Mouse (Mus musculus) retina, postnatal 7 days (tissue): Measurements from ENCODE around the gene Fpgs.

Experiments
- DNase-seq: peaks from one replicate; pipeline ENCODE4 v3.0.0-alpha.2; 2012; ENCODE audit warnings: low read depth, low spot score

The Fpgs gene

DNA sequence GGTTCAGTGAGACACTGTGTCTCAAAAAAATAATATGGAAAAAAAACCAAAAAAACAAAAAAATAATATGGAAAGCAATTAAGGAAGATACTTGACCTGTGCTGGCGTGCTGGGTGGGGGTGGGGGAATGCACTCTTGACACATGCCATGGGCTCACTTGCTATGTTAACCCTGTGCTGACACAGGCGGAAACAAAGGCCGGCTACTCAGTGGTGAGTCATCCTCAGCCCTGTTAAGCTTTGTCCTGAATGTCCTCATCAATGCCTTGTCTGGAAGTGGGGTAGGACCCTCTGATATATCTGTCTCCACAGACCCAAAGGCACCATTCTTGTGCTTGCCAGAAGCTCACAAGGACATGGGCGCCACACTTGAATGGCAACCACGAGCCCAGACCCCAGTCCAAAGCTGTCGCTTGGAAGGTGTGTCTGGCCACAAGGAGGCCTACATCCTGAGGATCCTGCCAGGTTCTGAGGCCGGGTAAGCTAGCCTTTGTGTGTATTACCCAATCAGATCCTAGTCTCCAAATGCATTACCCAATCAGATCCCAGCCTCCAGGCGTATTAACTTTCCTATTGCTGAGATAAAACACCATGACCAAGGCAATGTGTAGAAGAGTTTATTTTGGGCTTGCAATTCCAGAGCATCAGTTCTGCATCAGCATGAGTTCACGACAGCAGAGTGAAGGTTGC is 31.9 kb downstream of the Fpgs start:
- DNase-seq = no peak

GRCm38 (mm10) chr2:32671147-32671546 is 32.8 kb downstream of the Fpgs start:
- no peak for DNase-seq

DNA sequence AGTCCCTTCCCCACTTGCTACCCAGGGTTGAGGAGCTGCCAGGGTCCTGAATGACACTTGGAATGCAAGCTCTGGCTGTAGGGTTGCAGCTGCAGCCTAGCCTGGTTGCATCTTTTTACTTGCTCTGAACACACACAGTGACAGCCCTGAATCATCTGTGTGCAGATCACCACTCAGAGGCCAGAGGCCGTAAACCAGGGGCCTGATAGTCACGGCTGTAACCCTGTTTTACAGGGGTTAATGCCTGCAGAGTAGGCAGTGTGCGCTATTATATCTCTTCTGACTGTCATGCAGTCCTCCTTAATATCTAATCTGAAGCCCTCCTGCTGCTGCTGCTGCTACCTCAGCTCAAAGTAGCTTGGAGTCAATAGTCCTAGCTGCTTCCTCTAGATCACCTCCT is 34.1 kb downstream of the Fpgs start:
- no peak for DNase-seq

GRCm38 (mm10) chr2:32668176-32668575 is 35.8 kb downstream of the Fpgs start:
- DNase-seq = no peak

DNA sequence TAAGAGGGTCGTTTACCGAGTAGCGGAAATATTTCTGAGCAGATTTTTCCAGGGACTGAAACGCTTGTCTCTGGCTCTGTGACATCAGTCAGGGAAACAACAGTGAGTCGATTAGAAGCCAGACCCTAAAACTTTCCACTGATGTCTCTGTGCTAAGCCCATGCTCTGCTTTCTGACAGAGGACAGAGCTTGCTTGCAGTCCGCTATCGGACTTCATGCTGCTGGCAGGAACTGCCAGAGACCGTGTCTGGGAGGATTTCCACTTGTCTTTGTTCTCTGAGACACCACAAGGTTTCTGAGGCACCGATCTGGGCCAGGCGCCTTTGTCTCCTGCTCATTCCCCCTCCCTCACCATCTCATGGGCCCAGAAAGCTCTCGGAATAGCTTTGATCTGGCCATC is 36.2 kb downstream of the Fpgs start:
- no peak for DNase-seq

- DNase-seq = no peak
Measured at GRCm38 (mm10) chr2:32665853-32666252, 38.1 kb downstream of the Fpgs start.

DNA sequence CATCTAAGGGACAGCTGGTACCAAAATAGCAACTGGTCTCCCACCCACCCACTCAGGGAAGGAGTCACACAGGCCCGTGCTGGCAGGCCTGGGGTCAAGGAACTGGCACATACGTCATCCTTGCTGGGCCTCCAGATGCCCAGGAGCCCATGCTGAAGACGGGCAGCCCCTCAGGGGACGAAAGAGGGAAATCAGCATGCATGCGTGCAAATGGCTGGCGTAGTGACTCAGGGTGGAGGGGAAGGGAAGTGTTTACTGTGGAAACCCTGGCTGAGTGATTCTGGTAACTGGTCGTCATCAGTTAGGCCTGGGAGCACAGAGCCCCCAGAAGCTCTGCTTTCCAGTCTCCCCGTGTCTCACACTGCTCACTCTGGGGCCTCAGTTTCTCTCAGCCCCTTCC is 38.6 kb downstream of the Fpgs start:
- no peak for DNase-seq

- no peak for DNase-seq
Measured at GRCm38 (mm10) chr2:32662291-32662690, 41.7 kb downstream of the Fpgs start.

- no peak for DNase-seq
Measured at GRCm38 (mm10) chr2:32661509-32662107, 42.3 kb downstream of the Fpgs start.

DNA sequence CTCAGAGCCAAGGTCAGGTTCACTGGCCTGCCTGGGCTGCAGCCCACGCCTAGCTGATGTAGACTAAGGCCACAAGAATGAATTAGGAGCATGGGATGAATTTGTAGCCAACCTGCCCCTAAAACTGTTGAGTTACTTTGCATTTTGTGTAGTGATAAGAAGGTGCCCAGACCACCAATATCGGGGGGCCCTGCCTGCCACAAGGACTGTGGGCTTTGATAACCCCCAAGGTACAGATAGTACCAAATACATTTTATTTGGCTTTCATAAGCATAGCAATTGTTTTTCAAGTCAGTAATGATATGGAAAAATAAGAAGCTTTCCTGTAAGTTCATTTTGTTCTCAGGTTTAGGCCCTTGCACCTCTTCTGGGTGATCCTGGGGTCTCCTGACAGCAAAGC is 45.1 kb downstream of the Fpgs start:
- no peak for DNase-seq

- no peak for DNase-seq
Measured at GRCm38 (mm10) chr2:32655826-32656225, 48.1 kb downstream of the Fpgs start.

GRCm38 (mm10) chr2:32655394-32655744 is 48.6 kb downstream of the Fpgs start:
- DNase-seq = no peak

- DNase-seq = no peak
Measured at GRCm38 (mm10) chr2:32654743-32655393, 49.1 kb downstream of the Fpgs start.

- no peak for DNase-seq
Measured at GRCm38 (mm10) chr2:32653764-32654163, 50.2 kb downstream of the Fpgs start.

DNA sequence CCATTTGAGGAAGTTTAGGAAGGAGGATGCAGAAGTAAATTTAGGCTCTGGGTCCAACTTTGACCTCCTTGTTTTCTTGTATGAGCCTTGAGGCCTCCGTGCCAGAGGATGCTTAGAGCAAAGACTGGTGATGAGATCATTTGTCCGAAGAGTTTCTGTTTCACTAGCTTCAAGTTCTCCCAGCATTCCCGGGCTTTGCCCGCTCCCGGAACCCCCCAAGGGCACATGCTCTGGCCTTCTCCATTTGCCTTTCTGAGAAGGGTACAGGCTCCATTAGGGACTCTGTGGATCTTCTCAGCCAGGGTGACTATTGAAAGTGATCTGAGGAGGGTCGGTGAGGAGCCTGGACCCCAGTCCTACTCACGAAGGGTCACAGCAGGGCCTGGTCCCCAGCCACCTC is 56.6 kb downstream of the Fpgs start:
- DNase-seq = no peak

DNA sequence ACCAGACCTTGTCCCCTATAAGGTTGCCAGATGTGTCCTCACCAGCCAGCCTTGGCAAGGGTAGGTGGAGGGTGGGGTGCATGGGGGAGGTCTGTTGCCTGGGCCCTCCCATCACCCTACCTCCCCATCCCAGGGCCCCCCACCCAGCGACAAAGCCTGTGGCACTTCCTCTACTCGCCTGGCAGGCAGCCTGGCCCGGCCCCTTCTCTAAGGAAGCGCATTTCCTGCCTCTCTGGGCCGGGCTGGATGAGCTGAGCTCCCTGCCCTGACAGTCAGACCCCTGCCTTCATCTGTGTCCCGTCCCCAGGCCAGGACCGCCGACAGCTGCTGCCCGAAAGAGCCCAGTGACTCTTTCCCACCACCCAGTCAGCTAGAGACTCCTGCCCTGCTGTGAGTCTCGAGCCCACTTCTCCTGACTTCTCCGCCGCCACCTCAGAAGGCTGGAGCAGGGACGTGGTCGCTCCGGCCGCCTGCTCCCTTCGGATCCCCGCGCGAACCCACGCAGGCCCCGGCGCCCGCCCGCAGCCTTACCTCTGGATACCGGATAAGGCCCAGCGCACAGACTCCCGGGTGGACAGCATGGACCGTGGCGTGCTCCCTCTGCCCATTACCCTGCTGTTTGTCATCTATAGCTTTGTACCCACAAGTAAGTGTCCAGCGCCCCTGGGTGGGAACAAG is 57.4 kb downstream of the Fpgs start, which contains the start of gene Eng:
Gene Eng, plus strand, starts transcription at position 217 of the 678 bp plus-strand sequence.
- DNase-seq = no peak

- no peak for DNase-seq
Measured at GRCm38 (mm10) chr2:32645647-32646046, 58.3 kb downstream of the Fpgs start.

DNA sequence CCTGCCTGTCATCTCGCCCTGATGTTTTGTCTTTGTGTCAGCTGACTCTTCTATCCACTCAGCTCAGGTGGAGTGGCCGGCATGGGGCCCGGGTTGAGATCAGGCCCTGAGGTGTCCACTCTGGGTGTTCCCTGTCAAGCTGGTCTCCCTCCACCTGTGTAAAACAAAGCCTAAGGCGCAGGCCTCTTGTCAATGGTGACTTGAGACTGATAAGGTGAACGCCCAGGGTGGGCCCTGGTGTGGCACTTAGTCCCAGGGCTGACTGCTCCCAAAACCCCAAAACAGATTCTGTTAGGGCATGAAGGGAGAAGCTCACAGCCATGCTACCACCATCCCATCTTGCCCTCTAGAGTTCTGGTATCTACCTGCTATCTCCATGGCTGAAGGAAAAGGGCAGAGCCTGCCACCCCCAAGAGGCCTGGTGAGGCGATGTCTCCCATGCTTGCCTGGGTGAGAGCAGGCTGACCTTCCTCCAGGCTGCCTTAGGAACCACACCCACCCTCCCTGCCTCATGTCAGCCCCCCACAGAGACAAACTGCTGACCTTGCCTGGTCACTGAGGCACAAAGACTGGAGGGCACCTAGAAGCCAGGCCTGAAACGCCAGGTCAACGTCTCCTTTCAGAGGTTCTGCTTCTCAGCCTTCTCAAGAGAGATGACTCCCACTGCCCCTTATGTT is 59.0 kb downstream of the Fpgs start:
- no peak for DNase-seq

GRCm38 (mm10) chr2:32644083-32644482 is 59.9 kb downstream of the Fpgs start:
- no peak for DNase-seq

GRCm38 (mm10) chr2:32642813-32643212 is 61.1 kb downstream of the Fpgs start:
- DNase-seq = no peak

- DNase-seq = no peak
Measured at GRCm38 (mm10) chr2:32641810-32642209, 62.1 kb downstream of the Fpgs start.

- DNase-seq = no peak
Measured at GRCm38 (mm10) chr2:32640550-32641051, 63.3 kb downstream of the Fpgs start.
